8 mouse cellular contexts compared by ENCODE assay signal in the genomic region with DNA sequence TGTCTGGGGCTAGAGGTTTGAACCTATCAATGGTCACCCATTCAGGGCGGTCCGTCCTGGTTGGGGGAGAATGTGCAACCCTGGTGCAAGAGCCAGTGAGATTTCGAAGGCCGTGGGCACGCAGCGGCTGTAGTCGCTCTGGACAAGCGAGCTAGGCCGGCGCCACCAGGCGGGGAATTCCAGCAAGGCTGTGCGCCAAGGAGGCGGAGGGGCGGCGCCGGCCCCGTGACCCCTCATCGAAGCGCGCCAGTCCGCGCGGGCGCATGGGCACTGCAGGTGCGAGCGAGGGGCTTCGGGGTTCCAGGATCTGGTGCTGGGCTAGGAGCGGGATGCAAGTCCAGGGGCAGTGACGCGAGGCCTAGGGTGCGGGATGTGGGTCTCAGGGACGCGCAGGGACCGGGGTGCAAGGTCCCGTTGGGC. TPM values are rescaled to one million over a fixed set of nuclear protein-coding genes. Genes with fewer than 3 reads are reported as not detected.
DNase-seq lines count a peak whose midpoint lies in the region; ATAC-seq lines count a peak whose summit lies in the region.

No protein-coding gene starts in this region.

- peak overlapping the region; percentile 63 for H3K9ac ChIP-seq in kidney, embryonic 14.5 days (ENCODE audit: low read depth, low read length)
- peak overlapping the region; percentile 75 for H3K9ac ChIP-seq in liver, embryonic 12.5 days
- peak overlapping the region; percentile 37 for H3K9ac ChIP-seq in stomach, embryonic 14.5 days (replicated peaks; ENCODE audit: low read depth, low read length)

- peaks cover 75% of the 10 kb centered on the region for H3K27me3 ChIP-seq in embryonic facial prominence, embryonic 10.5 days (replicated peaks; ENCODE audit: low read depth, poor library complexity, severe bottlenecking)
- H3K27me3 ChIP-seq in kidney, embryonic 14.5 days (ENCODE audit: control insufficient read depth, insufficient read depth, low read length) = peaks cover 10% of the 10 kb centered on the region
- H3K27me3 ChIP-seq in liver, embryonic 12.5 days (replicated peaks) = peaks cover 43% of the 10 kb centered on the region
- H3K27me3 ChIP-seq in stomach, embryonic 14.5 days (ENCODE audit: control insufficient read depth, insufficient read depth, low read length) = peaks cover 3% of the 10 kb centered on the region; the same call in 1 of the 2 replicates

- ATAC-seq in kidney, embryonic 14.5 days (ENCODE audit: low FRiP score, low TSS enrichment) = peak; percentile 58
- 0 out of 2 replicates have a peak, but pooled peaks have one; percentile 6 for ATAC-seq in liver, embryonic 12.5 days
- ATAC-seq in stomach, embryonic 14.5 days (ENCODE audit: insufficient number of reproducible peaks, insufficient read depth, low FRiP score, low read depth) = peak; percentile 57; the same call in 1 of the 2 replicates

- no peaks in the 10 kb centered on the region for H3K9me3 ChIP-seq in embryonic facial prominence, embryonic 10.5 days
- no peaks in the 10 kb centered on the region for H3K9me3 ChIP-seq in kidney, embryonic 14.5 days (ENCODE audit: control insufficient read depth, low read length)
- no peaks in the 10 kb centered on the region for H3K9me3 ChIP-seq in liver, embryonic 12.5 days (replicated peaks)
- H3K9me3 ChIP-seq in stomach, embryonic 14.5 days (ENCODE audit: control insufficient read depth, low read depth, low read length) = no peaks in the 10 kb centered on the region

- peak overlapping the region; percentile 98 for H3K4me2 ChIP-seq in kidney, embryonic 14.5 days (replicated peaks; ENCODE audit: low read depth, low read length)
- peak overlapping the region; percentile 97 for H3K4me2 ChIP-seq in liver, embryonic 12.5 days
- H3K4me2 ChIP-seq in stomach, embryonic 14.5 days (replicated peaks; ENCODE audit: low read depth, low read length) = peak overlapping the region; percentile 91

- H3K4me3 ChIP-seq in embryonic facial prominence, embryonic 10.5 days = peak overlapping the region; percentile 76
- H3K4me3 ChIP-seq in kidney, embryonic 14.5 days (ENCODE audit: low read length) = peak overlapping the region; percentile 68
- peak overlapping the region; percentile 80 for H3K4me3 ChIP-seq in liver, embryonic 12.5 days
- peak overlapping the region; percentile 53 for H3K4me3 ChIP-seq in stomach, embryonic 14.5 days (ENCODE audit: low read depth, low read length)

- peaks cover 36% of the 10 kb centered on the region for H3K4me1 ChIP-seq in embryonic facial prominence, embryonic 10.5 days
- peaks cover 7% of the 10 kb centered on the region for H3K4me1 ChIP-seq in kidney, embryonic 14.5 days (ENCODE audit: control insufficient read depth, insufficient read depth, low read length)
- peaks cover 54% of the 10 kb centered on the region for H3K4me1 ChIP-seq in liver, embryonic 12.5 days
- peaks cover 21% of the 10 kb centered on the region for H3K4me1 ChIP-seq in stomach, embryonic 14.5 days (ENCODE audit: control insufficient read depth, insufficient read depth, low read length)

- peak; percentile 23 to 34 for DNase-seq in thymus, adult 18-20 months
- no peak for DNase-seq in thymus, postnatal 10 days (ENCODE audit: low spot score in 2 of 2)
- peak; percentile 86 for DNase-seq in embryonic facial prominence, embryonic 10.5 days (ENCODE audit: low spot score)
- peak; percentile 73 to 82 for DNase-seq in heart, adult 9 months (ENCODE audit: low spot score in 2 of 2)
- DNase-seq in natural killer cell, adult 2 months (ENCODE audit: low spot score in 2 of 2) = peak; percentile 51 to 58

- H3K36me3 ChIP-seq in embryonic facial prominence, embryonic 10.5 days (replicated peaks) = no peaks in the 10 kb centered on the region
- H3K36me3 ChIP-seq in kidney, embryonic 14.5 days (ENCODE audit: control insufficient read depth, insufficient read depth, low read length) = no peaks in the 10 kb centered on the region
- no peaks in the 10 kb centered on the region for H3K36me3 ChIP-seq in liver, embryonic 12.5 days
- no peaks in the 10 kb centered on the region for H3K36me3 ChIP-seq in stomach, embryonic 14.5 days (ENCODE audit: control insufficient read depth, insufficient read depth, low read length)

- WGBS in embryonic facial prominence, embryonic 10.5 days = 1% methylated on average over 35 of the region's 35 CpGs
- 1% methylated on average over 35 of the region's 35 CpGs for WGBS in kidney, embryonic 14.5 days
- WGBS in liver, embryonic 12.5 days (ENCODE audit: insufficient replicate concordance) = under 1% methylated on average over 35 of the region's 35 CpGs
- WGBS in stomach, embryonic 14.5 days = under 1% methylated on average over 35 of the region's 35 CpGs

- peak overlapping the region; percentile 72 for H3K27ac ChIP-seq in embryonic facial prominence, embryonic 10.5 days (replicated peaks)
- H3K27ac ChIP-seq in kidney, embryonic 14.5 days (ENCODE audit: low read depth, low read length) = peak overlapping the region; percentile 59; the same call in 1 of the 2 replicates
- peak overlapping the region; percentile 81; the same call in 1 of the 2 replicates for H3K27ac ChIP-seq in liver, embryonic 12.5 days
- H3K27ac ChIP-seq in stomach, embryonic 14.5 days (ENCODE audit: low read length) = peak overlapping the region; percentile 63

RNA-seq across cellular contexts. Expression of a gene that starts 3.0 kb away (rescaled TPM):
- polyA plus RNA-seq in embryonic facial prominence, embryonic 10.5 days (2016; fragmentation: Nextera tagmentation; extraction: Ambion mirVana) = 1.4 TPM in 2 replicates
- polyA plus RNA-seq in kidney, embryonic 14.5 days (2014; fragmentation: Nextera tagmentation; extraction: Ambion mirVana) = 7.4 and 9.5 TPM in 2 replicates
- 4.0 and 4.6 TPM in 2 replicates for polyA plus RNA-seq in liver, embryonic 12.5 days (2016; fragmentation: Nextera tagmentation; extraction: Ambion mirVana)
- polyA plus RNA-seq in stomach, embryonic 14.5 days (2014; fragmentation: Nextera tagmentation; extraction: Ambion mirVana) = 11.1 and 13.5 TPM in 2 replicates

RNA-seq across cellular contexts. Expression of a gene that starts 34.5 kb away (rescaled TPM):
- 7.6 and 8.2 TPM in 2 replicates for polyA plus RNA-seq in embryonic facial prominence, embryonic 10.5 days (2016; fragmentation: Nextera tagmentation; extraction: Ambion mirVana)
- 5.9 and 8.2 TPM in 2 replicates for polyA plus RNA-seq in kidney, embryonic 14.5 days (2014; fragmentation: Nextera tagmentation; extraction: Ambion mirVana)
- polyA plus RNA-seq in liver, embryonic 12.5 days (2016; fragmentation: Nextera tagmentation; extraction: Ambion mirVana) = 2.6 and 2.9 TPM in 2 replicates
- 9.0 and 11.8 TPM in 2 replicates for polyA plus RNA-seq in stomach, embryonic 14.5 days (2014; fragmentation: Nextera tagmentation; extraction: Ambion mirVana)

RNA-seq across cellular contexts. Expression of a gene that starts 34.5 kb away (rescaled TPM):
- polyA plus RNA-seq in embryonic facial prominence, embryonic 10.5 days (2016; fragmentation: Nextera tagmentation; extraction: Ambion mirVana) = 5.4 and 5.5 TPM in 2 replicates
- 7.1 and 7.9 TPM in 2 replicates for polyA plus RNA-seq in kidney, embryonic 14.5 days (2014; fragmentation: Nextera tagmentation; extraction: Ambion mirVana)
- polyA plus RNA-seq in liver, embryonic 12.5 days (2016; fragmentation: Nextera tagmentation; extraction: Ambion mirVana) = 3.0 and 3.3 TPM in 2 replicates
- polyA plus RNA-seq in stomach, embryonic 14.5 days (2014; fragmentation: Nextera tagmentation; extraction: Ambion mirVana) = 5.8 and 8.8 TPM in 2 replicates

Comparison
In these comparisons a context has a peak if more than half of its experiments do, and no peak if none do; other contexts are left out.
1. DNase-seq: peak in thymus, adult 18-20 months (2 of 2), embryonic facial prominence, embryonic 10.5 days (single experiment), heart, adult 9 months (2 of 2) and natural killer cell, adult 2 months (2 of 2); none in thymus, postnatal 10 days (0 of 2).
2. ATAC-seq: peak in every context shown above with its lines; median percentile 58 in kidney, embryonic 14.5 days; 57 in stomach, embryonic 14.5 days; 6 in liver, embryonic 12.5 days.
3. Peak in every context shown above with its lines, with median percentiles within 50 percentile points of each other: H3K27ac ChIP-seq, H3K4me3 ChIP-seq, H3K4me2 ChIP-seq and H3K9ac ChIP-seq.